Mouse (Mus musculus): ENCODE data around the gene Dnajb1.
"Not testable (repeated sequence)": the region's sequence is repeated elsewhere in the genome, so short reads cannot be mapped to it uniquely, and the experiment has no call there.

The Dnajb1 gene

DNA sequence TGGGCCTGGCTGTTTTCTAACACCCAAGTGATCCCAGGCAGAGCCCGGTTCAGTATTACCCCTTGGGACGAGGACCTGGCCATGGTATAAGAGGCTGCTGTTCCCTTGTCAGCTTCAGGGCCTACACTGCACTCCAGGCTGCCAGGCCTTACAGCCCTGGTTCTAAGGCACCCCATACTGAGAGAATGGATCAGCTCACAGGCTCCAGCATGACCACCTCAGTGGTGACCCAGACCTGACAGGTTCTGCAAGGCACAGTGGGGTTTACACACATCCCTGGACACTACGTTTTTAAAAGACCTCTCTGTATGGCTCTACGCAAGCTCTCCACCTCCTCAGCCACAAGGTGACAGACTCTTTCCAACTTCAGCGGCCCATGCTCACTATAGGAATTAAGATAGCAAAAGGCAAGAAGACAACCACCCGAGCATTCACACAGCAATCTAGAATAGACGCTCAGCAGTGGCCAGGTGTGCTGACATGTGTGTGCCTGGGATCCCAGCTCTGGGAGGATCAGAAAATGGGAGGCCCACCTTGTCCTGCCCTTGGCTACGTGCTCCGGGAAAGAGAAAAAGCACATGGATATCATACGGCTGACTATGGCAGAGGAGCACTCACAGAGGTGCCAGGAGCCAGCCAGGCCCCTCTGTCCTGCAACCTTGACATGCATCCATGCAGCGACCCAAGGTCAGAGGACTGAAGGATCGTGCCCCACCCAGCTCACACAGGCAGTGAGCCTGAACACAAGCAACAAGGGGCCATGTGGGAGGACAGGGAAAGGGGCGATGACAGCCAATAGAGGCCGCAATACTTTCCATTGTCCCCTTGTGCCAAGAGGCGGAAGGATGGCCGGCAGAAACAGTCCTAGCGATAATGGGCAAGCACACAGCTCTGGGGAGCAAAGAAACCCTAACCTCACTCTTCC, 29.6 kb upstream of the Dnajb1 start:
- no peak for DNase-seq (ENCODE audit: low read depth, low spot score)

GRCm38 (mm10) chr8:83579676-83580075, 28.3 kb upstream of the Dnajb1 start:
- DNase-seq (ENCODE audit: low read depth, low spot score), result no peak

DNA sequence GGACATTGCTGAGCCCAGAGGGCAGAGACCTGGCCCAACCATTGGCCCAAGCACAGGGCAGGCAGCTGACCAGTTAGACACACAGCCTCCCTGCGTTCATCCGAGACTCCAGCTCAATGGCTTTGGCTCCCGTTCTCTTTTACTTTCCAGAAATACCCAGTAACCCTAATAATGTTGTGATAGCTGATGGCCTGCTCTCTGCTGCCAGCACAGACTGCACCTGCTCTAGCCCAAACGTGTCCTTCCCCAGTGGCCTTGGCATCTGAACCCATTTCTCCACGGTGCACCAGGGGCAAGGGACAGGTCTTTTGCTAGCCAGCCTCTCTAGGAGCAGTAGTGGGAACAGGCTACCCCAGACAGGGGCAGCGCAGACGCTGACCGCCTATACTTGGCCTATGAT, 27.2 kb upstream of the Dnajb1 start:
- no peak for DNase-seq (ENCODE audit: low read depth, low spot score)

DNA sequence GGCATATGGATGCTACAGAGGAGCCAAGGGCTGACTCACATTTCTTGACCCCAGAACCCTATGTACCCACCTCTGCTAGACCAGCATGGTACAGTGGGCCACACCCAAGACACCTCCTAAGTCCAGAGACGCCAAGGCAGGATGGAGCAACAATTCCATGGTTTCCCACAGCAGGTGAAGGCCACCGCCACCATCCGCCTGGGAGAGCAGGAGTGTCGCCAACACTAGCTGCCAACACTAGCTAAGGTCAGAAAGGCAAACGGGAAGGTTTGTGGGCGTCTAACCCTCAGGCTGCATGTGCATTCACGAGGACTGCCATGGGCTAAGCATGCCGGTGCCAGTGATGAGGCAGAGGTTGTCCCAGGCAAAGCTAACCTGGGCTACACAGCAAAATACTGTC, 25.8 kb upstream of the Dnajb1 start:
- no peak for DNase-seq (ENCODE audit: low read depth, low spot score)

DNA sequence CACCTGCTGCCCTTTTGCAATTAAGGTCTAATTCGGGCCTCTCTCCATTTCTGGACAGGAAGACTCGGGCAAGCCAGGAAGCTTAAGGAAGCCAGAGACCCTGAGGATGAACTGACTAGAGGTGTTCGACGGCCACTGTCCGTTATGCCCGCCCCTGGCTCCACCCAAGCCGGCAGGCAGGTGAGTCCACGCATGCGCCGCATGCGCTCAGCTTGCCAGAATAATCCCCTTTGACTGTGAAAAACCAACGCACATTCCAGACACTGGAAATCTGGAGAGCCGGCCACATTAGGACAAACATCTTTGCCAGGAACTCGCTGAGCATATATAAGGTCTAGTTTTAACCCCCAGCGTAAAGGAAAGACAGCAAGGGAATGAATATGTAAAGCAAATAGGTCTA, 24.8 kb upstream of the Dnajb1 start:
- peak; percentile 47 for DNase-seq (ENCODE audit: low read depth, low spot score)

- no peak for DNase-seq (ENCODE audit: low read depth, low spot score)
Measured at GRCm38 (mm10) chr8:83584771-83585170, 23.2 kb upstream of the Dnajb1 start.

- DNase-seq (ENCODE audit: low read depth, low spot score), result no peak
Measured at GRCm38 (mm10) chr8:83585333-83585732, 22.7 kb upstream of the Dnajb1 start.

DNA sequence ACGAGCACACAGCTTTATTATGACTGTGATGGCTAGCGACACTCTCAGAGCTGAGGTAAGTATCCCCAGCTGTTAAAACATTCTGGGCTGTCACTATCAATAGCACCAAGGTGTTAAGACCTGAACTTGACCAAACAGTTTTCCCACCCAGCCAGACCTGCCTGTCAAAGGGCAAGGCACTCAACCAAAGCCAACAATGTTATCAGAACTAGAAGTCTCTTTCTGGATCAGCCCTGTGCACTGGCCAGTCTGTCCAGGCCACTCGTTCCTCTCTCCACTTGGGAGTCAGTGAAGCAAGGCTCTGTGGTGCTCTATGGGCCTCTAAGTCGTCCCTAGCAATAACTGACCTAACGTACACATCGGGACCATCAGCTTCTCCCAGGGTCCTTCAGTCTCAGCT, 20.3 kb upstream of the Dnajb1 start:
- no peak for DNase-seq (ENCODE audit: low read depth, low spot score)

- DNase-seq (ENCODE audit: low read depth, low spot score), result no peak
Measured at GRCm38 (mm10) chr8:83588886-83589285, 19.1 kb upstream of the Dnajb1 start.

DNA sequence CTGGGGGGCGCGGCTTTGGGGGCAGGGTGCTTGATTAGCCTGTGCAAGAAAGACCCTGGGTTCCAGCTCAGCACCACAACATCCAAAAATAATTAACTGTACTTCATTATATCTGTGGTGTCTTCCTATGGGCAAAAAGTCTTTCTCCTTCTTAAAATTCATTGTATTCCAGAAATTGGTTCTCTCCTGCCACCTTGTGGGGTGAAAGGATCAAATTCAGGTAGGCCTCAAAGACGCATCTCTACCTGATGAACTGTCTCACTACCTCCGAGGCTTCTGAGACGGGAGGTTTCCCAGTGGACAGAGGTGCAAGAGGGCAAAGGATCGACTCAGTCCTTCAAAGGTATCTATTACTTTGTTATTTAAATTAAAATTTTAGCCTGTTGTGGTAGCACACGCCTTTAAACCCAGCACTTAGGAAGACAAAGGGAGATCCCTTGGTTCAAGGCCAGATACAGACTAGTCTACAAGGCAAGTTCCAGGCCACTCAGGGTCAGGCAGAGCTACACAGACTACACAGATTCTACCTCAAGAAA, 17.4 kb upstream of the Dnajb1 start:
- peak; percentile 59 for DNase-seq (ENCODE audit: low read depth, low spot score)

DNA sequence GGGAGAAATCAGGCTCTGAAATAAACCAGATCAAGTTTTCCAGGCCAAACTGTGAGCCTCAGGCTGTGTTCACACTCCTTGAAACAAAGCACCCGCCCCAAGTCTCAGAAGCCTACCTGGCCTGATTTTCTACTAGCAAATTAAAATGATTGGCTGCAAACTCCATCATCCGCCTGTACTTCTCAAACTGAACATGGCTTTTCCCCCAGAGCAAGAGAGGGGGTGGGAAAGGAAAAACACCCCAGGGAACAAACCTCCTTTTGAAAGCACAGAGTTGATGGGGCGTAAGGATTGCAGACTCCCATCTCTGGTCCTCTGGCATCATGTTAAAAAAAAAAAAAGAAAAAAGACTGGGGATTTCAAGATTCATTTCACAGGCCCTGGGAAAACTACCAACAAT, 15.3 kb upstream of the Dnajb1 start:
- DNase-seq (ENCODE audit: low read depth, low spot score), result no peak

GRCm38 (mm10) chr8:83593325-83594166, 14.4 kb upstream of the Dnajb1 start:
- DNase-seq (ENCODE audit: low read depth, low spot score), result no peak

DNA sequence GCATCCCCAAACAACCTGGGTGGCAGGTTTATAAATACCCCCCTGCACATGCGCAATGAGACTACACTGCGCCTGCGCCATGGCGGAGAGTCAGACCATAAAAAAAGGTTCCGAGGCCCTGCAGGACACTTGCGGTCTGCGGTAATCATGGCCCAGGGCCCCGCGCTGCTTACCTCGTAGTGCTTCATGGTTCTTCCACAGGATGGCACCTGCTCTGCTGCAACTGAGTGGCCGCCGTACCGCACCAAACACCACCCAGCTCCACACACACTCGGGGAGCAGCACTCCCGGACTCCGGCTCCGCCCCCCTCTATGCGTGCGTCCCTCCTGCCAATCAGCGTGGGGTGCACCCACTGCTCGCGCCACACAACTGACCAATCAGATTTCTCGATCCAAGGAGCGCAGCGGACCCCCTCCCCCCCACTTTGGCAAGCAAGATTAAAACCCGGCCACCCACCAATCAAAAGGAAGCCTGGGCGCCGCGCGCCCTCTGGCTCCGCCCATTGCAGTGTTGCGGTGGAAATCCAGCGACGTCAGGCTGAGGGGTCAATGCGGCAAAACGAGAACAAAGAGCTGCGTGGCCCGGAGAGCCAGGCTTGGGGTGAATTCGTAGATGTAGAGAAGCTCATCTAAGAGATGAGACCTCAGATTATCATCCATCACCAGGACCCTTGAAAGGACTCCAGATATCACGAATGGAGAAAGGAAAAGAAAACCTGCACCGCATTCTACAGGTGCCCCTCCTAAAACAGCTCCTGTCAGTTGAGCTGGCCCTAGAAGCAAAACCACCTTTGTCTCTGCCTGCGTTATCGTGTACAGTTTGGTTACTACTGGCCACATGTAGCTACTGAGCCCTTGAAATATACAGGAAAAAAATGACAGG, 13.6 kb upstream of the Dnajb1 start:
- peak; percentile 98 for DNase-seq (ENCODE audit: low read depth, low spot score)

- not testable (repeated sequence) for DNase-seq (ENCODE audit: low read depth, low spot score)
Measured at GRCm38 (mm10) chr8:83595050-83595345, 13.0 kb upstream of the Dnajb1 start.

GRCm38 (mm10) chr8:83596369-83596768, 11.6 kb upstream of the Dnajb1 start:
- DNase-seq (ENCODE audit: low read depth, low spot score), result peak; percentile 60

DNA sequence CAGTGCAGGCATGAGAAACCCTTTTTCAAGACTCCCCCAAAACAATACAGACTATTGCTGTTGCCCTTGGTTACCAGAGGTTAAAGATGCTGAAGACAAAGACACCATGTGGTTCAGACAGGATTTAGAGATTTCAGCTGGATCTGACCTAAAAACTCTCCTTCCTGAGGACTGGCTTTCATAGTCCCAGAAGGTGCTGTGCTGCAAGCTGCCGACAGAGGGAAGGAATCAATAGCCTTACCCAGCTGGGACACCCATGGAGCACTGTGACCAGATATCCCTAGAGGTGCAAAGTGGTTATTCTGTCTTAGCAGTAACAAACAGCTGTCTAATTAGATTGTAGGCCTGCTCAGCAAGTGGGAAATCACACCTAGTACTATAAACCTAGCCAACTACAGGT, 9.8 kb upstream of the Dnajb1 start:
- peak; percentile 77 for DNase-seq (ENCODE audit: low read depth, low spot score)

GRCm38 (mm10) chr8:83599814-83600213, 8.2 kb upstream of the Dnajb1 start:
- DNase-seq (ENCODE audit: low read depth, low spot score), result no peak

DNA sequence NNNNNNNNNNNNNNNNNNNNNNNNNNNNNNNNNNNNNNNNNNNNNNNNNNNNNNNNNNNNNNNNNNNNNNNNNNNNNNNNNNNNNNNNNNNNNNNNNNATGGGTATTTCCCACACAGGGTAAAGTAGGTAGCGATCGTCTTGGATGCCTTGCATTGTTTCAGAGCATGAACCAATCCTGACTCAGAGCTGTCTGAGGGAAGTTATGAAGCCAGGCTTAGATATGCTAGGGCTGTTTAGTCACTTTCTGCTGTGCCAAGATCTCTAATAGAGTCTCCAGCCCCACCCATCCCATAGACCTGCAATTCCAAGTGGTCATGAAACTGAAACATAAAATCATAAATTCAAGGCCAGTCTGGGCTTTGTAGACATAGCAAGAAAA, 5.4 kb upstream of the Dnajb1 start:
- no peak for DNase-seq (ENCODE audit: low read depth, low spot score)

DNA sequence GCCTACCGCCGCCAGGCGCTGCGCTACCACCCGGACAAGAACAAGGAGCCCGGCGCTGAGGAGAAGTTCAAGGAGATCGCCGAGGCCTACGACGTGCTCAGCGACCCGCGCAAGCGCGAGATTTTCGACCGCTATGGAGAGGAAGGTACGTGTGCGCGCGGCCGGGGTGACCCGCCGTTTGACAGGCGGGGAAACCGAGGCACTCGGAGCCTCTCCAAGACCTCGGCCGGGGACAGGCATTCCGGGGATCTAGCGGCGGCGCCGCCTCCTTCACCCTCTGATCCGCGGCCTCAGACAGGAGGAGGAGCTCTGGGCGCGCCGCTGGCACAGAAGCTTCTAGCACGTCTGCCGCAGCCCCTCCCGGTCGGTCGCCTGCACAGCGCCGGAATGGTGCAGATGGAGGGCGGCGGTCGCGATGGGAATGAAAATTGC, 421 bp downstream of the Dnajb1 start:
- peak; percentile 90 for DNase-seq (ENCODE audit: low read depth, low spot score)

- no peak for DNase-seq (ENCODE audit: low read depth, low spot score)
Measured at GRCm38 (mm10) chr8:83609086-83609485, 1.1 kb downstream of the Dnajb1 start.

GRCm38 (mm10) chr8:83609547-83610180, 1.7 kb downstream of the Dnajb1 start:
- DNase-seq (ENCODE audit: low read depth, low spot score), result no peak
